Mouse (Mus musculus) c-Kit-positive CD71-positive TER-119-positive erythroid progenitor cells, embryonic 14.5 days (primary cell): Measurements from ENCODE around the gene Pdcd10.

Experiments used
- DNase-seq: peaks from one replicate; pipeline ENCODE4 v3.0.0-alpha.2; 2013; ENCODE audit warnings: low spot score

Gene Pdcd10

GRCm38 (mm10) chr3:75556695-75557291 is at the start of gene Pdcd10:
Gene Pdcd10, minus strand, starts transcription at chr3:75556856.
- DNase-seq = peak; percentile 99

GRCm38 (mm10) chr3:75584898-75585297 is 28.2 kb upstream of the Pdcd10 start:
- DNase-seq = no peak

- no peak for DNase-seq
Observed at GRCm38 (mm10) chr3:75583293-75583692, 26.6 kb upstream of the Pdcd10 start.

GRCm38 (mm10) chr3:75579352-75579751 is 22.7 kb upstream of the Pdcd10 start:
- no peak for DNase-seq

GRCm38 (mm10) chr3:75575582-75575981 is 18.9 kb upstream of the Pdcd10 start:
- no peak for DNase-seq

GRCm38 (mm10) chr3:75574074-75574473 is 17.4 kb upstream of the Pdcd10 start:
- DNase-seq = no peak

- peak; percentile 81 for DNase-seq
Observed at GRCm38 (mm10) chr3:75557292-75557691, 636 bp upstream of the Pdcd10 start, which contains the start of gene Serpini1. Gene Serpini1, plus strand, starts transcription at chr3:75557547.

GRCm38 (mm10) chr3:75556121-75556694 is 448 bp downstream of the Pdcd10 start:
- no peak for DNase-seq

- no peak for DNase-seq
Observed at GRCm38 (mm10) chr3:75551248-75551647, 5.4 kb downstream of the Pdcd10 start.

- peak; percentile 84 for DNase-seq
Observed at GRCm38 (mm10) chr3:75544287-75544686, 12.4 kb downstream of the Pdcd10 start.

- no peak for DNase-seq
Observed at GRCm38 (mm10) chr3:75542852-75543251, 13.8 kb downstream of the Pdcd10 start.

- no peak for DNase-seq
Observed at GRCm38 (mm10) chr3:75541259-75541658, 15.4 kb downstream of the Pdcd10 start.

- DNase-seq = no peak
Observed at GRCm38 (mm10) chr3:75534045-75534834, 22.4 kb downstream of the Pdcd10 start.

- DNase-seq = no peak
Observed at GRCm38 (mm10) chr3:75531074-75531473, 25.6 kb downstream of the Pdcd10 start.

GRCm38 (mm10) chr3:75522527-75522926 is 34.1 kb downstream of the Pdcd10 start:
- no peak for DNase-seq

- no peak for DNase-seq
Observed at GRCm38 (mm10) chr3:75521314-75521713, 35.3 kb downstream of the Pdcd10 start.

- peak; percentile 32 for DNase-seq
Observed at GRCm38 (mm10) chr3:75517631-75518250, 38.9 kb downstream of the Pdcd10 start.

- DNase-seq = no peak
Observed at GRCm38 (mm10) chr3:75498961-75499960, 57.4 kb downstream of the Pdcd10 start.

GRCm38 (mm10) chr3:75492913-75493312 is 63.7 kb downstream of the Pdcd10 start:
- DNase-seq = no peak

- DNase-seq = no peak
Observed at GRCm38 (mm10) chr3:75482056-75482455, 74.6 kb downstream of the Pdcd10 start, which contains the start of gene Wdr49. Gene Wdr49, minus strand, starts transcription at chr3:75482156.

GRCm38 (mm10) chr3:75475106-75475505 is 81.5 kb downstream of the Pdcd10 start:
- no peak for DNase-seq
